Mouse (Mus musculus): ENCODE results near the gene Lrrc55. TPM values are rescaled to one million over a fixed set of nuclear protein-coding genes. Genes with fewer than 3 reads are reported as not detected.

Lrrc55 gene
- total and polyA plus RNA-seq, 3 experiments, result not detected

GRCm38 (mm10) chr2:85156136-85156535 is 40.9 kb downstream of the Lrrc55 start:
- no peaks in the 10 kb centered on the region for H3K79me2 ChIP-seq (ENCODE audit: control insufficient read depth, insufficient read depth, low read length, poor library complexity)
- H3K36me3 ChIP-seq (ENCODE audit: control insufficient read depth in 1 of 2, insufficient read depth in 2 of 2, low read length in 2 of 2), result no peaks in the 10 kb centered on the region
- TF ChIP-seq RCOR1 (IDR thresholded peaks at IDR 0.05; ENCODE audit: low read depth, low read length) (no peak), USF1 (IDR thresholded peaks at IDR 0.05; ENCODE audit: low read depth, low read length) (no peak), MYB (IDR thresholded peaks at IDR 0.05; ENCODE audit: low read depth, low read length) (no peak), MAX (IDR thresholded peaks at IDR 0.05; ENCODE audit: low read length) (no peak), CTCF (IDR thresholded peaks at IDR 0.05 in 2 of 3, conservative IDR thresholded peaks at IDR 0.05 in 1 of 3; ENCODE audit: control insufficient read depth in 1 of 3, insufficient read depth in 1 of 3, low read depth in 2 of 3, low read length in 3 of 3, poor library complexity in 1 of 3, severe bottlenecking in 1 of 3) (no peak), TAL1 (IDR thresholded peaks at IDR 0.05; ENCODE audit: low read length) (no peak), MAZ (IDR thresholded peaks at IDR 0.05; ENCODE audit: low read depth, low read length) (no peak), CHD1 (IDR thresholded peaks at IDR 0.05; ENCODE audit: low read depth, low read length) (no peak), BHLHE40 (IDR thresholded peaks at IDR 0.05; ENCODE audit: borderline replicate concordance, low read depth, low read length) (no peak), POLR2AphosphoS5 (IDR thresholded peaks at IDR 0.05; ENCODE audit: borderline replicate concordance, low read depth, low read length) (no peak), NRF1 (IDR thresholded peaks at IDR 0.05; ENCODE audit: insufficient read depth, low read depth, low read length, poor library complexity, severe bottlenecking) (no peak)
- H3K9ac ChIP-seq (ENCODE audit: control insufficient read depth, low read depth, low read length, poor library complexity, severe bottlenecking), result no peak overlapping the region
- no peaks in the 10 kb centered on the region for H3K9me3 ChIP-seq (replicated peaks; ENCODE audit: insufficient read depth, low read length)
- H3K4me3 ChIP-seq (ENCODE audit: control insufficient read depth in 1 of 2, insufficient read depth in 1 of 2, low read depth in 2 of 2, low read length in 2 of 2), result no peak overlapping the region
- H3K27ac ChIP-seq (ENCODE audit: control insufficient read depth, low read depth, low read length), result no peak overlapping the region
- no peak for DNase-seq (ENCODE audit: low read depth, low spot score)
- peaks cover 11 to 15% of the 10 kb centered on the region in 2 experiments for H3K27me3 ChIP-seq (ENCODE audit: control insufficient read depth in 1 of 2, insufficient read depth in 2 of 2, low read length in 2 of 2)
- no peaks in the 10 kb centered on the region for H3K4me1 ChIP-seq (ENCODE audit: control insufficient read depth in 1 of 2, insufficient read depth in 2 of 2, low read length in 2 of 2)

- H3K4me3 ChIP-seq (ENCODE audit: control insufficient read depth in 1 of 2, insufficient read depth in 1 of 2, low read depth in 2 of 2, low read length in 2 of 2), result no peak overlapping the region
- peaks cover 9 to 15% of the 10 kb centered on the region in 2 experiments for H3K27me3 ChIP-seq (ENCODE audit: control insufficient read depth in 1 of 2, insufficient read depth in 2 of 2, low read length in 2 of 2)
- TF ChIP-seq KAT2A (conservative IDR thresholded peaks at IDR 0.05; ENCODE audit: low read depth, low read length), result no peak
- no peak for TF ChIP-seq NRF1 (IDR thresholded peaks at IDR 0.05; ENCODE audit: insufficient read depth, low read depth, low read length, poor library complexity, severe bottlenecking)
- no peak for TF ChIP-seq ZC3H11A (IDR thresholded peaks at IDR 0.05; ENCODE audit: low read depth, low read length)
- no peak for TF ChIP-seq MAFK (IDR thresholded peaks at IDR 0.05; ENCODE audit: borderline replicate concordance, low read depth, low read length)
- TF ChIP-seq TAL1 (IDR thresholded peaks at IDR 0.05; ENCODE audit: low read length), result no peak
- TF ChIP-seq POLR2AphosphoS5 (IDR thresholded peaks at IDR 0.05; ENCODE audit: borderline replicate concordance, low read depth, low read length), result no peak
- TF ChIP-seq UBTF (IDR thresholded peaks at IDR 0.05; ENCODE audit: borderline replicate concordance, insufficient read depth, low read depth, low read length), result no peak
- TF ChIP-seq SIN3A (IDR thresholded peaks at IDR 0.05; ENCODE audit: low read length), result no peak
- no peak for TF ChIP-seq USF2 (IDR thresholded peaks at IDR 0.05; ENCODE audit: borderline replicate concordance in 1 of 2, insufficient read depth in 1 of 2, low read depth in 1 of 2, low read length in 2 of 2)
- no peak for TF ChIP-seq RAD21 (IDR thresholded peaks at IDR 0.05; ENCODE audit: low read depth, low read length)
- TF ChIP-seq ETS1 (IDR thresholded peaks at IDR 0.05; ENCODE audit: low read depth, low read length), result no peak
- no peak for TF ChIP-seq JUND (IDR thresholded peaks at IDR 0.05; ENCODE audit: low read depth, low read length)
- no peak for TF ChIP-seq USF1 (IDR thresholded peaks at IDR 0.05; ENCODE audit: low read depth, low read length)
- no peak for TF ChIP-seq CTCF (IDR thresholded peaks at IDR 0.05 in 2 of 3, conservative IDR thresholded peaks at IDR 0.05 in 1 of 3; ENCODE audit: control insufficient read depth in 1 of 3, insufficient read depth in 1 of 3, low read depth in 2 of 3, low read length in 3 of 3, poor library complexity in 1 of 3, severe bottlenecking in 1 of 3)
- no peak for TF ChIP-seq SMC3 (IDR thresholded peaks at IDR 0.05; ENCODE audit: low read depth, low read length)
- no peak for TF ChIP-seq POLR2AphosphoS2 (IDR thresholded peaks at IDR 0.05; ENCODE audit: low read length)
- no peaks in the 10 kb centered on the region for H3K79me2 ChIP-seq (ENCODE audit: control insufficient read depth, insufficient read depth, low read length, poor library complexity)
- no peaks in the 10 kb centered on the region for H3K9me3 ChIP-seq (replicated peaks; ENCODE audit: insufficient read depth, low read length)
- no peak overlapping the region for H3K9ac ChIP-seq (ENCODE audit: control insufficient read depth, low read depth, low read length, poor library complexity, severe bottlenecking)
- DNase-seq (ENCODE audit: low read depth, low spot score), result no peak
- no peak overlapping the region for H3K27ac ChIP-seq (ENCODE audit: control insufficient read depth, low read depth, low read length)
- H3K36me3 ChIP-seq (ENCODE audit: control insufficient read depth in 1 of 2, insufficient read depth in 2 of 2, low read length in 2 of 2), result no peaks in the 10 kb centered on the region
- no peaks in the 10 kb centered on the region for H3K4me1 ChIP-seq (ENCODE audit: control insufficient read depth in 1 of 2, insufficient read depth in 2 of 2, low read length in 2 of 2)
These were observed 41.7 kb downstream of the Lrrc55 start for GRCm38 (mm10) chr2:85155334-85155733.
